Mouse (Mus musculus) lung, adult 2 months (tissue): ENCODE results near the gene Wdr34.

ENCODE experiments used
- CTCF ChIP-seq: fragments of 200-500 bp; IDR thresholded peaks from 2 replicates; pipeline ENCODE4 v1.5.1; 2011; ENCODE audit warnings: mild to moderate bottlenecking, low read length, control low read depth; ENCODE audit not compliant: insufficient read depth
- POLR2A ChIP-seq: fragments of 200-500 bp; IDR thresholded peaks from 2 replicates; pipeline ENCODE4 v1.6.1; 2011; ENCODE audit warnings: low read depth, mild to moderate bottlenecking, control low read depth, low read length, borderline replicate concordance; ENCODE audit errors: extremely low read depth

- no peak for TF ChIP-seq POLR2A
- no peak for TF ChIP-seq CTCF
Observed at GRCm38 (mm10) chr2:30032957-30033356, 15.7 kb downstream of the Wdr34 start.
